11 mouse cellular contexts compared by ENCODE assay signal in the genomic region with DNA sequence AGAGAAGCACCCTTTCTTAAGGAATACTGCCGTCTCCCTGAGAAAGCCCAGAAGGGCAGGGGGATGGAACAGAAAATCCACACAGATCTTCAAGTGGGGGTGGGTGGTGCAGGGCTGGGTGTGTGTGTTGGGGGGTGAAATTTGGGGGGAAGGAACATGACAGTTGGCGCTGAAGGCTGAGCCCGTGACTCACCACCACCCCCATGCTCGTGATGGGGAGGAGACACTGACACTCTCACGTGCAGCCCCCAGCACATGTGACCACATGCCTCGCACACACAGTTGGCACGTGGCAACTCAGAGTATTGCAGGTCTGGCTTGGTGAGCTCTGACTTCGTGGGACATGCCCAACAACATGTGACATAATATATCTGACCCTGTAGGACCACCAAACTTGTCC. TPM values are rescaled to one million over a fixed set of nuclear protein-coding genes. Genes with fewer than 3 reads are reported as not detected.
A peak's percentile ranks its signal among the peaks of the same experiment; 100 is the strongest.
DNase-seq lines count a peak whose midpoint lies in the region; ATAC-seq and TF ChIP-seq lines count a peak whose summit lies in the region.
"Had no signal": no experiment of that assay in that cellular context is flagged by ENCODE, and none has a peak within 500 bp of the region (broad histone marks: within the 10 kb centered on the region; RNA-seq: fewer than 3 reads in every experiment).

No protein-coding gene starts in this region.

- H3K36me3 ChIP-seq in forebrain, embryonic 13.5 days (ENCODE audit: poor library complexity, severe bottlenecking), result no peaks in the 10 kb centered on the region
- H3K36me3 ChIP-seq: embryonic facial prominence, embryonic 15.5 days had no signal

- no peak for ATAC-seq in forebrain, embryonic 13.5 days
- no peak for ATAC-seq in monocyte, adult 5-6 weeks (replicated peaks; ENCODE audit: insufficient number of reproducible peaks, low FRiP score, low TSS enrichment, poor library complexity, severe bottlenecking)

- no peak for TF ChIP-seq CTCF in left cerebral cortex, adult 2 months (IDR thresholded peaks at IDR 0.05)
- no peak for TF ChIP-seq CTCF in olfactory bulb, adult 2 months (IDR thresholded peaks at IDR 0.05; ENCODE audit: insufficient read depth, low read depth, low read length)

- TF ChIP-seq POLR2A in olfactory bulb, adult 2 months (IDR thresholded peaks at IDR 0.05; ENCODE audit: insufficient read depth, low read depth, low read length), result no peak

- WGBS in forebrain, embryonic 13.5 days, result 84% methylated on average over 8 of the region's 8 CpGs
- WGBS in olfactory bulb, adult 2 months, result 25% methylated on average over 8 of the region's 8 CpGs

- peak; percentile 79 for DNase-seq in left cerebral cortex, adult 11 months (ENCODE audit: low spot score)
- DNase-seq in left cerebral cortex, postnatal 4 days, result no peak
- DNase-seq in left cerebral cortex, adult 2 months (ENCODE audit: extremely low spot score in 1 of 2, low spot score in 2 of 2), result peak; percentile 57 to 67
- DNase-seq in thymus, postnatal 25 days, result no peak
- no peak for DNase-seq in ovary, adult 18-20 months (ENCODE audit: low spot score)
- DNase-seq: adrenal gland, postnatal 25 days had no signal

- 0 out of 2 replicates have a peak overlapping the region, but pooled peaks have one; percentile 97 for H3K9ac ChIP-seq in forebrain, embryonic 13.5 days
- H3K9ac ChIP-seq: embryonic facial prominence, embryonic 15.5 days; liver, embryonic 14.5 days had no signal

- intact Hi-C loops in left cerebral cortex, postnatal 4 days (cut with DNase I), result no loop called here
- intact Hi-C loops in left cerebral cortex, adult 2 months (cut with DNase I), result loop anchor here (2.0 to 10.0 kb wide), 2 partner anchors 65 to 189 kb away; partner anchors contain the start of gene Rps19

- peak overlapping the region; percentile 93 for H3K27ac ChIP-seq in forebrain, embryonic 13.5 days
- H3K27ac ChIP-seq in left cerebral cortex, adult 2 months, result peak overlapping the region; percentile 98
- peak overlapping the region; percentile 91 for H3K27ac ChIP-seq in olfactory bulb, adult 2 months (ENCODE audit: insufficient read depth, low read depth, low read length)
- H3K27ac ChIP-seq: liver, embryonic 14.5 days had no signal

- peak overlapping the region; percentile 95; the same call in 1 of the 2 replicates for H3K4me2 ChIP-seq in forebrain, embryonic 13.5 days

- peaks cover 72% of the 10 kb centered on the region for H3K4me1 ChIP-seq in forebrain, embryonic 13.5 days
- peaks cover 35% of the 10 kb centered on the region for H3K4me1 ChIP-seq in olfactory bulb, adult 2 months (ENCODE audit: control insufficient read depth, insufficient read depth, low read length)

- no peaks in the 10 kb centered on the region for H3K9me3 ChIP-seq in forebrain, embryonic 13.5 days (replicated peaks)
- H3K9me3 ChIP-seq: embryonic facial prominence, embryonic 15.5 days had no signal

- no peaks in the 10 kb centered on the region for H3K27me3 ChIP-seq in forebrain, embryonic 13.5 days
- H3K27me3 ChIP-seq: embryonic facial prominence, embryonic 15.5 days had no signal

- H3K4me3 ChIP-seq in forebrain, embryonic 13.5 days, result no peak overlapping the region
- H3K4me3 ChIP-seq in left cerebral cortex, adult 2 months, result no peak overlapping the region
- no peak overlapping the region for H3K4me3 ChIP-seq in olfactory bulb, adult 2 months (ENCODE audit: insufficient read depth, low read depth, low read length)

RNA-seq across cellular contexts. Expression of gene Zfp574, which starts 1.6 kb away (rescaled TPM):
- 10 to 100 TPM; 25.2 to 26.9 TPM for total RNA-seq in left cerebral cortex, postnatal 4 days (2021)
- 33.5 and 38.1 TPM in 2 replicates for polyA plus RNA-seq in forebrain, embryonic 13.5 days (2015; fragmentation: Nextera tagmentation; extraction: Ambion mirVana)
- 10 to 100 TPM; 37.1 to 37.7 TPM for total RNA-seq in left cerebral cortex, adult 2 months (2021)
- not detected in 2 replicates for polyA plus RNA-seq in olfactory bulb, adult 2 months (2012; ENCODE audit: insufficient read depth, insufficient read length, low replicate concordance, missing spikeins)
- total RNA-seq in monocyte, adult 5-6 weeks (2017), result 1.5 to 4.7 TPM (median 3.4 TPM) in 3 replicates

RNA-seq across cellular contexts. Expression of gene Grik5, which starts 1.8 kb away (rescaled TPM):
- 100 to 1,000 TPM; 204 to 219 TPM for total RNA-seq in left cerebral cortex, postnatal 4 days (2021)
- polyA plus RNA-seq in forebrain, embryonic 13.5 days (2015; fragmentation: Nextera tagmentation; extraction: Ambion mirVana), result 12.8 and 14.7 TPM in 2 replicates
- 100 to 1,000 TPM; 207 to 218 TPM for total RNA-seq in left cerebral cortex, adult 2 months (2021)
- polyA plus RNA-seq in olfactory bulb, adult 2 months (2012; ENCODE audit: insufficient read depth, insufficient read length, low replicate concordance, missing spikeins), result not detected in 2 replicates
- 0.48 to 2.9 TPM in 2 of 3 replicates, not detected in the other for total RNA-seq in monocyte, adult 5-6 weeks (2017)

Comparison
In these comparisons a context has a peak if more than half of its experiments do, and no peak if none do; other contexts are left out.
1. DNase-seq: peak in left cerebral cortex, adult 11 months (single experiment) and left cerebral cortex, adult 2 months (2 of 2); none in left cerebral cortex, postnatal 4 days (single experiment), thymus, postnatal 25 days (single experiment) and ovary, adult 18-20 months (single experiment).
2. RNA of gene Grik5, which starts 1.8 kb away (total RNA-seq): 204 to 219 TPM in left cerebral cortex, postnatal 4 days and 207 to 218 TPM in left cerebral cortex, adult 2 months; 0.48 to 2.9 TPM in monocyte, adult 5-6 weeks; every median in the first group is over 10 times any median in the second.
3. Peak in every context shown above with its lines, with median percentiles within 50 percentile points of each other: H3K27ac ChIP-seq.